Mouse (Mus musculus): ENCODE data around the gene Gigyf1. TPM values are rescaled to one million over a fixed set of nuclear protein-coding genes. Genes with fewer than 3 reads are reported as not detected.

The Gigyf1 gene
- polyA plus RNA-seq, 1 experiment from 2014 or later: 12.1 TPM

GRCm38 (mm10) chr5:137565744-137566143 is 47.4 kb downstream of the Gigyf1 start:
- Histone ChIP-seq H3K27ac (no peak overlapping the region), H3K4me1 (0 out of 2 replicates have a peak, but pooled peaks cover 9% of the 10 kb centered on the region), H3K4me3 (no peak overlapping the region), H3K4me2 (no peak overlapping the region), H3K9me3 (no peaks in the 10 kb centered on the region), H3K9ac (no peak overlapping the region), H3K27me3 (no peaks in the 10 kb centered on the region), H3K36me3 (no peaks in the 10 kb centered on the region)
- no peak for ATAC-seq (ENCODE audit: borderline replicate concordance, extremely low read depth, low FRiP score, low TSS enrichment)
- 64% methylated on average over 6 of the region's 6 CpGs for WGBS

DNA sequence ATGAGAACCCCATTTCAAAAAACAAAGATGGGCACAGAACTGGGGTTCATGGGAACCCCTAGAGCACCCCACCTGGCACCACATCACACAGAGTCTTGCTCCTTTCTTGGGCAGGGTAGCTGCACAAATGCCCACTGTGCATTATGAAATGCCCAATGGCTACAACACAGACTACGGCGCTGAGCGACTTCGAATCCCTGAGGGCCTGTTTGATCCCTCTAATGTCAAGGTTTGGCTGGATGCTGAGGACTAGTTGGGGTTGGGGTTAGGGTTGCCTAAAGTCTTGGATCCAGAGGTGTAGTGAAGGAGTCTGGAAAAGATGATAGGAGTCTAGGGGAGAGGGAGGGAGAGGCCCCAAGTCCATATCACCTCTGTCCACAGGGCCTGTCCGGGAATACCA is 48.1 kb downstream of the Gigyf1 start:
- WGBS: 94% methylated on average over 5 of the region's 5 CpGs
- H3K36me3 ChIP-seq: no peaks in the 10 kb centered on the region
- H3K27me3 ChIP-seq: no peaks in the 10 kb centered on the region
- no peak overlapping the region for H3K9ac ChIP-seq
- no peak overlapping the region for H3K4me2 ChIP-seq
- no peak overlapping the region for H3K27ac ChIP-seq
- H3K4me3 ChIP-seq: no peak overlapping the region
- H3K9me3 ChIP-seq: no peaks in the 10 kb centered on the region
- H3K4me1 ChIP-seq: 0 out of 2 replicates have a peak, but pooled peaks cover 9% of the 10 kb centered on the region
- no peak for ATAC-seq (ENCODE audit: borderline replicate concordance, extremely low read depth, low FRiP score, low TSS enrichment)

GRCm38 (mm10) chr5:137568223-137568798 is 50.0 kb downstream of the Gigyf1 start:
- Histone ChIP-seq H3K36me3 (no peaks in the 10 kb centered on the region), H3K9me3 (no peaks in the 10 kb centered on the region)
- WGBS: 73% methylated on average over 8 of the region's 8 CpGs

DNA sequence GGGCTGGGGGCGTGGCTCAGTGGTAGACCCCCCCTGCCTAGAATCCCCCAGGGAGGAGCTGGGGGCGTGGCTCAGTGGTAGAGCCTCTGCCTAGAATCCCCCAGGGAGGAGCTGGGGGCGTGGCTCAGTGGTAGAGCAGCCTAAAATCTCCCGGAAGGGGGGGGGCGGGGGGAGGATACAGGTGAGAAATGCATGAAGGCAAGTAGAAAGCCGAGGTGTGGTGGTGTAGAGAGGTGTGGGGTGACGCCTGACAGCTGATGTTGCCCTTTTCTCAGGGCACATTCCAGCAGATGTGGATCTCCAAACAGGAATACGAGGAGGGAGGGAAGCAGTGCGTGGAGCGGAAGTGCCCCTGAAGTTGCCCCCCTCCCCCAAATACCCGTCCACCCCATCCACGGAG is 50.7 kb downstream of the Gigyf1 start:
- H3K4me3 ChIP-seq: no peak overlapping the region
- no peak overlapping the region for H3K27ac ChIP-seq
- H3K4me2 ChIP-seq: 0 out of 2 replicates have a peak overlapping the region, but pooled peaks have one; percentile 4
- peaks cover 3% of the 10 kb centered on the region for H3K27me3 ChIP-seq
- no peak overlapping the region for H3K9ac ChIP-seq
- H3K4me1 ChIP-seq: 0 out of 2 replicates have a peak, but pooled peaks cover 9% of the 10 kb centered on the region
- no peaks in the 10 kb centered on the region for H3K36me3 ChIP-seq
- ATAC-seq (ENCODE audit: borderline replicate concordance, extremely low read depth, low FRiP score, low TSS enrichment): no peak
- WGBS: 54% methylated on average over 12 of the region's 12 CpGs
- H3K9me3 ChIP-seq: no peaks in the 10 kb centered on the region

More at GRCm38 (mm10) chr5:137568223-137568798, 50.0 kb downstream of the Gigyf1 start:
- H3K9ac ChIP-seq: no peak overlapping the region
- 0 out of 2 replicates have a peak, but pooled peaks cover 9% of the 10 kb centered on the region for H3K4me1 ChIP-seq
- ATAC-seq (ENCODE audit: borderline replicate concordance, extremely low read depth, low FRiP score, low TSS enrichment): no peak
- H3K4me2 ChIP-seq: no peak overlapping the region
- H3K27ac ChIP-seq: no peak overlapping the region
- H3K4me3 ChIP-seq: no peak overlapping the region
- H3K27me3 ChIP-seq: no peaks in the 10 kb centered on the region

DNA sequence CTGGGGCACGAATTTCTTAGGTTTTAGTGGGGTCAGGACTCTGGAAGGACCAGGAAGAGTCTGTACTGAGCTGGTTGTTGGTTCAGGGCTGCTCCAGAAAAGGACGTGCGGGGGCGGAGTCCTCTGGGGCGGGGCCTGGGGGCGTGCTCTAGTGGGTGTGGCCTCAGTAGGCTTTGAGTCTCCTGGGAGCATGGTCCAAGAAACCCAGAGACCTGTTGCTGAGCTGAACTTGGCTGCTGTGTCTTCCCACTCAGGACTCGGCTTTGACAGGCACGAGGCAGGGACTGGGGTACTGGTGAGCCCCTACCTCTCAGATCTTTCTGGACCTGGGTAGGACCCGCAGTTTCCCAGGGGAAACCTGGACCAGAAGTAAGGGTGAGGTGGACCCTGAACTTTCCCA is 51.3 kb downstream of the Gigyf1 start, which contains the start of gene Tfr2:
Gene Tfr2 (plus strand): TSS at position 176 of the 400 bp plus-strand sequence.
- ATAC-seq (ENCODE audit: borderline replicate concordance, extremely low read depth, low FRiP score, low TSS enrichment): peak; percentile 63; the same call in 1 of the 2 replicates
- no peaks in the 10 kb centered on the region for H3K36me3 ChIP-seq
- no peak within 1 kb of the TSS for H3K27ac ChIP-seq
- 24% methylated on average over 9 of the region's 9 CpGs for WGBS
- H3K4me1 ChIP-seq: 0 out of 2 replicates have a peak, but pooled peaks cover 9% of the 10 kb centered on the region
- H3K27me3 ChIP-seq: peaks cover 7% of the 10 kb centered on the region
- H3K4me2 ChIP-seq: 0 out of 2 replicates have a peak within 1 kb of the TSS, but pooled peaks have one; percentile 4
- H3K4me3 ChIP-seq: no peak within 1 kb of the TSS
- no peak within 1 kb of the TSS for H3K9ac ChIP-seq
- no peaks in the 10 kb centered on the region for H3K9me3 ChIP-seq

DNA sequence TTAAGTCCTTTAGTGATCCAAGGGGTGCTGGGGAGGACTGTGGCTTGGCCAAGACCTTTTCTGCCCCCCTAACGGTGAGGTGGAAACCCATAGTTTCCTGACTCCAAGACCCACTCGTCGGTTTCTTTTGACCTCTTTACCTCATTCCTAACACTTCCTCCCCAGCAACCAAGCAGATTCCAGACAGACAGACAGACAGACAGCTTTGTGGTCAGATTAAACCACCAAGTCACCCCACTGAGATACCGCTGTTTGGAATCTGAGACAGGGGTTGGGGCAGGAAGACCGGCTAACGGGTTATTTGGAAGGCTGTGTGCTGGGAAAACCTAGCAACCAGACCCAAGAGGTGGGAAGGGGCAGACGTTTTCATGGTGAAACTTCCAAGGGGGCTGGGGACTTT is 51.8 kb downstream of the Gigyf1 start:
- 43% methylated on average over 7 of the region's 7 CpGs for whole genome bisulfite sequencing
- ATAC-seq (ENCODE audit: borderline replicate concordance, extremely low read depth, low FRiP score, low TSS enrichment): no peak
- Histone ChIP-seq H3K27me3 (peaks cover 7% of the 10 kb centered on the region), H3K4me3 (no peak overlapping the region), H3K36me3 (no peaks in the 10 kb centered on the region), H3K27ac (no peak overlapping the region), H3K9ac (no peak overlapping the region), H3K4me1 (0 out of 2 replicates have a peak, but pooled peaks cover 9% of the 10 kb centered on the region), H3K9me3 (no peaks in the 10 kb centered on the region), H3K4me2 (no peak overlapping the region)

GRCm38 (mm10) chr5:137570691-137571586 is 52.6 kb downstream of the Gigyf1 start:
- H3K4me2 ChIP-seq: no peak overlapping the region
- no peaks in the 10 kb centered on the region for H3K9me3 ChIP-seq
- H3K4me3 ChIP-seq: no peak overlapping the region
- H3K36me3 ChIP-seq: no peaks in the 10 kb centered on the region
- no peak overlapping the region for H3K27ac ChIP-seq
- 68% methylated on average over 17 of the region's 17 CpGs for WGBS
- ATAC-seq (ENCODE audit: borderline replicate concordance, extremely low read depth, low FRiP score, low TSS enrichment): peak; percentile 48; the same call in 1 of the 2 replicates
- H3K9ac ChIP-seq: no peak overlapping the region
- 0 out of 2 replicates have a peak, but pooled peaks cover 9% of the 10 kb centered on the region for H3K4me1 ChIP-seq
- H3K27me3 ChIP-seq: peaks cover 7% of the 10 kb centered on the region

DNA sequence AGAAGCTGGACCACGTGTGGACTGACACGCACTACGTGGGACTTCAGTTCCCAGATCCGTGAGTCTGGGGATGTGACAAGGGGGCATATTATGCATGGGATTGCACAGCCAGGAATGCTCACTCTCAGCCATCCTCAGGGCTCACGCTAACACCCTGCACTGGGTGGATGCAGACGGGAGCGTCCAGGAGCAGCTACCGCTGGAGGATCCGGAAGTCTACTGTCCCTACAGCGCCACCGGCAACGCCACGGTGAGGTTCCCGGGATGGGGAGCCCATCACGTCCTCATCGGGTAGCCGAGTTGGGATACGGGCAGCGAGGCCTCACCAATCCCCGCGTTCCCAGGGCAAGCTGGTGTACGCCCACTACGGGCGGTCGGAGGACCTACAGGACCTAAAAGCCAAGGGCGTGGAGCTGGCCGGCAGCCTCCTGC is 56.1 kb downstream of the Gigyf1 start:
- no peaks in the 10 kb centered on the region for H3K36me3 ChIP-seq
- no peak overlapping the region for H3K27ac ChIP-seq
- peak overlapping the region; percentile 50 for H3K4me2 ChIP-seq
- H3K27me3 ChIP-seq: peaks cover 7% of the 10 kb centered on the region
- H3K9me3 ChIP-seq: no peaks in the 10 kb centered on the region
- 0 out of 2 replicates have a peak, but pooled peaks cover 3% of the 10 kb centered on the region for H3K4me1 ChIP-seq
- WGBS: 6% methylated on average over 27 of the region's 27 CpGs
- no peak for ATAC-seq (ENCODE audit: borderline replicate concordance, extremely low read depth, low FRiP score, low TSS enrichment)
- peak overlapping the region; percentile 15 for H3K4me3 ChIP-seq
- H3K9ac ChIP-seq: no peak overlapping the region

Small RNA genes lying within 50 kb of the gene (microRNA-seq; reads per million reads assigned to microRNA genes)
- gene Mir6418: not detected

Other genes starting within 250 kb of the Gigyf1 start
- 1.8 and 3.9 TPM in 2 replicates for gene Ache, start 231.0 kb upstream of the Gigyf1 start, polyA plus RNA-seq (2015; fragmentation: Nextera tagmentation; extraction: Ambion mirVana)
- gene Ufsp1, start 223.9 kb upstream of the Gigyf1 start, polyA plus RNA-seq (2015; fragmentation: Nextera tagmentation; extraction: Ambion mirVana): 5.3 and 5.8 TPM in 2 replicates
- 145 and 155 TPM in 2 replicates for gene Srrt, start 210.9 kb upstream of the Gigyf1 start, polyA plus RNA-seq (2015; fragmentation: Nextera tagmentation; extraction: Ambion mirVana)
- gene Trip6, start 204.1 kb upstream of the Gigyf1 start, polyA plus RNA-seq (2015; fragmentation: Nextera tagmentation; extraction: Ambion mirVana): 95.9 and 96.3 TPM in 2 replicates
- gene Slc12a9, start 185.0 kb upstream of the Gigyf1 start, polyA plus RNA-seq (2015; fragmentation: Nextera tagmentation; extraction: Ambion mirVana): 12.0 and 13.0 TPM in 2 replicates
- gene Ephb4, start 168.4 kb upstream of the Gigyf1 start, polyA plus RNA-seq (2015; fragmentation: Nextera tagmentation; extraction: Ambion mirVana): 57.5 and 58.9 TPM in 2 replicates
- 0.26 and 0.35 TPM in 2 replicates for gene Zan, start 41.5 kb upstream of the Gigyf1 start, polyA plus RNA-seq (2015; fragmentation: Nextera tagmentation; extraction: Ambion mirVana)
- gene Pop7, start 16.0 kb upstream of the Gigyf1 start, polyA plus RNA-seq (2015; fragmentation: Nextera tagmentation; extraction: Ambion mirVana): 54.1 and 58.4 TPM in 2 replicates
- 0.55 and 0.66 TPM in 2 replicates for gene Epo, start 14.7 kb downstream of the Gigyf1 start, polyA plus RNA-seq (2015; fragmentation: Nextera tagmentation; extraction: Ambion mirVana)
- 414 and 437 TPM in 2 replicates for gene Gnb2, start 15.0 kb downstream of the Gigyf1 start, polyA plus RNA-seq (2015; fragmentation: Nextera tagmentation; extraction: Ambion mirVana)
- 0.24 and 0.71 TPM in 2 replicates for gene Actl6b, start 35.0 kb downstream of the Gigyf1 start, polyA plus RNA-seq (2015; fragmentation: Nextera tagmentation; extraction: Ambion mirVana)
- 0.31 and 0.40 TPM in 2 replicates for gene Tfr2, start 51.3 kb downstream of the Gigyf1 start, polyA plus RNA-seq (2015; fragmentation: Nextera tagmentation; extraction: Ambion mirVana)
- gene Mospd3, start 82.5 kb downstream of the Gigyf1 start, polyA plus RNA-seq (2015; fragmentation: Nextera tagmentation; extraction: Ambion mirVana): 31.6 and 32.8 TPM in 2 replicates
- 130 TPM in 2 replicates for gene Pcolce, start 95.2 kb downstream of the Gigyf1 start, polyA plus RNA-seq (2015; fragmentation: Nextera tagmentation; extraction: Ambion mirVana)
- gene Fbxo24, start 110.5 kb downstream of the Gigyf1 start, polyA plus RNA-seq (2015; fragmentation: Nextera tagmentation; extraction: Ambion mirVana): 0.08 and 0.21 TPM in 2 replicates
- gene Lrch4, start 110.6 kb downstream of the Gigyf1 start, polyA plus RNA-seq (2015; fragmentation: Nextera tagmentation; extraction: Ambion mirVana): 35.7 and 37.1 TPM in 2 replicates
- gene Gm20605, start 110.6 kb downstream of the Gigyf1 start, polyA plus RNA-seq (2015; fragmentation: Nextera tagmentation; extraction: Ambion mirVana): 9.4 and 9.6 TPM in 2 replicates
- gene Sap25, start 122.8 kb downstream of the Gigyf1 start, polyA plus RNA-seq (2015; fragmentation: Nextera tagmentation; extraction: Ambion mirVana): 6.5 and 8.3 TPM in 2 replicates
- gene Irs3, start 127.2 kb downstream of the Gigyf1 start, polyA plus RNA-seq (2015; fragmentation: Nextera tagmentation; extraction: Ambion mirVana): 0.06 TPM in 1 of 2 replicates, not detected in the other
- gene Agfg2, start 166.2 kb downstream of the Gigyf1 start, polyA plus RNA-seq (2015; fragmentation: Nextera tagmentation; extraction: Ambion mirVana): 15.5 and 16.7 TPM in 2 replicates
- 1.6 and 1.8 TPM in 2 replicates for gene Nyap1, start 223.1 kb downstream of the Gigyf1 start, polyA plus RNA-seq (2015; fragmentation: Nextera tagmentation; extraction: Ambion mirVana)
- gene Tsc22d4, start 227.2 kb downstream of the Gigyf1 start, polyA plus RNA-seq (2015; fragmentation: Nextera tagmentation; extraction: Ambion mirVana): 136 and 150 TPM in 2 replicates

All from lung, embryonic 15.5 days (tissue).